Mouse (Mus musculus) ovary, postnatal 10 days (tissue): ENCODE results near the gene Pla2g4b.
A peak's percentile ranks its signal among the peaks of the same experiment; 100 is the strongest.

ENCODE experiments used
- DNase-seq: peaks from one replicate; pipeline ENCODE4 v3.0.0; 2022; ENCODE audit warnings: low spot score

The Pla2g4b gene

GRCm38 (mm10) chr2:120015882-120016281, 17.3 kb upstream of the Pla2g4b start:
- no peak for DNase-seq

- DNase-seq: no peak
These were observed 15.6 kb upstream of the Pla2g4b start for GRCm38 (mm10) chr2:120017599-120017998.

GRCm38 (mm10) chr2:120024337-120024736, 8.9 kb upstream of the Pla2g4b start:
- DNase-seq: no peak

- DNase-seq: peak; percentile 91
These were observed 6.0 kb upstream of the Pla2g4b start, which contains the start of the genes Jmjd7 and Gm28042 for GRCm38 (mm10) chr2:120026984-120027949. TSS of gene Jmjd7 (plus strand) at chr2:120027483. TSS of gene Gm28042 (plus strand) at chr2:120027493.

GRCm38 (mm10) chr2:120027950-120028331, 5.3 kb upstream of the Pla2g4b start:
- DNase-seq: no peak

GRCm38 (mm10) chr2:120030380-120030779, 2.8 kb upstream of the Pla2g4b start:
- DNase-seq: no peak

- DNase-seq: no peak
These were observed 509 bp downstream of the Pla2g4b start for GRCm38 (mm10) chr2:120033726-120034125.

GRCm38 (mm10) chr2:120037744-120038143, 4.5 kb downstream of the Pla2g4b start:
- DNase-seq: no peak

GRCm38 (mm10) chr2:120040991-120041390, 7.8 kb downstream of the Pla2g4b start:
- DNase-seq: no peak

GRCm38 (mm10) chr2:120044101-120044603, 10.9 kb downstream of the Pla2g4b start:
- DNase-seq: no peak

GRCm38 (mm10) chr2:120044676-120045075, 11.5 kb downstream of the Pla2g4b start:
- no peak for DNase-seq

- DNase-seq: no peak
These were observed 13.5 kb downstream of the Pla2g4b start for GRCm38 (mm10) chr2:120046486-120047310.

- DNase-seq: no peak
These were observed 15.0 kb downstream of the Pla2g4b start for GRCm38 (mm10) chr2:120048173-120048572.

GRCm38 (mm10) chr2:120049632-120050274, 16.5 kb downstream of the Pla2g4b start:
- DNase-seq: peak; percentile 28

GRCm38 (mm10) chr2:120051405-120051804, 18.2 kb downstream of the Pla2g4b start:
- no peak for DNase-seq

- DNase-seq: no peak
These were observed 21.7 kb downstream of the Pla2g4b start for GRCm38 (mm10) chr2:120054771-120055552.

GRCm38 (mm10) chr2:120055923-120056322, 22.7 kb downstream of the Pla2g4b start:
- DNase-seq: no peak

GRCm38 (mm10) chr2:120058818-120059217, 25.6 kb downstream of the Pla2g4b start:
- DNase-seq: no peak

GRCm38 (mm10) chr2:120059466-120059865, 26.2 kb downstream of the Pla2g4b start:
- DNase-seq: no peak

GRCm38 (mm10) chr2:120060190-120060589, 27.0 kb downstream of the Pla2g4b start:
- no peak for DNase-seq

GRCm38 (mm10) chr2:120060651-120061050, 27.4 kb downstream of the Pla2g4b start:
- DNase-seq: no peak
